Mouse (Mus musculus): ENCODE measurements around the gene B3galnt1. TPM values are rescaled to one million over a fixed set of nuclear protein-coding genes. Genes with fewer than 3 reads are reported as not detected.

The B3galnt1 gene
- polyA plus RNA-seq (2015; fragmentation: Nextera tagmentation; extraction: Ambion mirVana) = 39.2 and 39.8 TPM in 2 replicates

GRCm38 (mm10) chr3:69598261-69599165 lies at the start of gene B3galnt1:
Gene B3galnt1, minus strand, starts transcription at chr3:69598960.
- peak within 1 kb of the TSS; percentile 72 for H3K4me2 ChIP-seq (ENCODE audit: low read depth, low read length)
- H3K9me3 ChIP-seq (replicated peaks; ENCODE audit: control insufficient read depth, low read length) = no peaks in the 10 kb centered on the region
- peak; percentile 73 for ATAC-seq (ENCODE audit: insufficient read depth, low FRiP score)
- H3K27me3 ChIP-seq (ENCODE audit: control insufficient read depth, insufficient read depth, low read length) = no peaks in the 10 kb centered on the region
- peak within 1 kb of the TSS; percentile 70 for H3K4me3 ChIP-seq (replicated peaks; ENCODE audit: low read length)
- no peaks in the 10 kb centered on the region for H3K36me3 ChIP-seq (ENCODE audit: control insufficient read depth, insufficient read depth, low read length)
- peaks cover 6% of the 10 kb centered on the region; the same call in 1 of the 2 replicates for H3K4me1 ChIP-seq (ENCODE audit: control insufficient read depth, insufficient read depth, low read length)
- H3K9ac ChIP-seq (ENCODE audit: low read length) = peak within 1 kb of the TSS; percentile 79
- under 1% methylated on average over 72 of the region's 99 CpGs for WGBS
- H3K27ac ChIP-seq (ENCODE audit: low read length) = peak within 1 kb of the TSS; percentile 4; the same call in 1 of the 2 replicates

GRCm38 (mm10) chr3:69634521-69634920 lies 35.8 kb upstream of the B3galnt1 start:
- WGBS = 83% methylated on average over 3 of the region's 3 CpGs

GRCm38 (mm10) chr3:69633706-69634420 lies 35.1 kb upstream of the B3galnt1 start:
- Histone ChIP-seq H3K27me3 (ENCODE audit: control insufficient read depth, insufficient read depth, low read length) (no peaks in the 10 kb centered on the region), H3K4me3 (replicated peaks; ENCODE audit: low read length) (no peak overlapping the region), H3K27ac (ENCODE audit: low read length) (no peak overlapping the region), H3K4me1 (ENCODE audit: control insufficient read depth, insufficient read depth, low read length) (no peaks in the 10 kb centered on the region), H3K9me3 (replicated peaks; ENCODE audit: control insufficient read depth, low read length) (no peaks in the 10 kb centered on the region), H3K9ac (ENCODE audit: low read length) (no peak overlapping the region), H3K36me3 (ENCODE audit: control insufficient read depth, insufficient read depth, low read length) (no peaks in the 10 kb centered on the region), H3K4me2 (ENCODE audit: low read depth, low read length) (no peak overlapping the region)
- 76% methylated on average over 12 of the region's 12 CpGs for WGBS
- no peak for ATAC-seq (ENCODE audit: insufficient read depth, low FRiP score)

More at GRCm38 (mm10) chr3:69634521-69634920, 35.8 kb upstream of the B3galnt1 start:
- H3K9ac ChIP-seq (ENCODE audit: low read length) = no peak overlapping the region
- no peaks in the 10 kb centered on the region for H3K4me1 ChIP-seq (ENCODE audit: control insufficient read depth, insufficient read depth, low read length)
- H3K9me3 ChIP-seq (replicated peaks; ENCODE audit: control insufficient read depth, low read length) = no peaks in the 10 kb centered on the region
- H3K27me3 ChIP-seq (ENCODE audit: control insufficient read depth, insufficient read depth, low read length) = no peaks in the 10 kb centered on the region
- ATAC-seq (ENCODE audit: insufficient read depth, low FRiP score) = no peak
- H3K4me2 ChIP-seq (ENCODE audit: low read depth, low read length) = no peak overlapping the region
- H3K27ac ChIP-seq (ENCODE audit: low read length) = no peak overlapping the region
- H3K36me3 ChIP-seq (ENCODE audit: control insufficient read depth, insufficient read depth, low read length) = no peaks in the 10 kb centered on the region
- H3K4me3 ChIP-seq (replicated peaks; ENCODE audit: low read length) = no peak overlapping the region

GRCm38 (mm10) chr3:69626963-69627590 lies 28.3 kb upstream of the B3galnt1 start:
- Histone ChIP-seq H3K27me3 (ENCODE audit: control insufficient read depth, insufficient read depth, low read length) (no peaks in the 10 kb centered on the region), H3K4me3 (replicated peaks; ENCODE audit: low read length) (no peak overlapping the region), H3K27ac (ENCODE audit: low read length) (no peak overlapping the region), H3K4me1 (ENCODE audit: control insufficient read depth, insufficient read depth, low read length) (no peaks in the 10 kb centered on the region), H3K9me3 (replicated peaks; ENCODE audit: control insufficient read depth, low read length) (no peaks in the 10 kb centered on the region), H3K9ac (ENCODE audit: low read length) (no peak overlapping the region), H3K4me2 (ENCODE audit: low read depth, low read length) (no peak overlapping the region), H3K36me3 (ENCODE audit: control insufficient read depth, insufficient read depth, low read length) (no peaks in the 10 kb centered on the region)
- 61% methylated on average over 11 of the region's 11 CpGs for WGBS
- no peak for ATAC-seq (ENCODE audit: insufficient read depth, low FRiP score)

GRCm38 (mm10) chr3:69626213-69626962 lies 27.6 kb upstream of the B3galnt1 start:
- Histone ChIP-seq H3K4me2 (ENCODE audit: low read depth, low read length) (no peak overlapping the region), H3K4me3 (replicated peaks; ENCODE audit: low read length) (no peak overlapping the region), H3K4me1 (ENCODE audit: control insufficient read depth, insufficient read depth, low read length) (no peaks in the 10 kb centered on the region), H3K36me3 (ENCODE audit: control insufficient read depth, insufficient read depth, low read length) (no peaks in the 10 kb centered on the region), H3K9me3 (replicated peaks; ENCODE audit: control insufficient read depth, low read length) (no peaks in the 10 kb centered on the region), H3K27ac (ENCODE audit: low read length) (no peak overlapping the region), H3K9ac (ENCODE audit: low read length) (no peak overlapping the region), H3K27me3 (ENCODE audit: control insufficient read depth, insufficient read depth, low read length) (no peaks in the 10 kb centered on the region)
- no peak for ATAC-seq (ENCODE audit: insufficient read depth, low FRiP score)
- 73% methylated on average over 11 of the region's 11 CpGs for WGBS

GRCm38 (mm10) chr3:69624182-69624581 lies 25.4 kb upstream of the B3galnt1 start:
- Histone ChIP-seq H3K4me2 (ENCODE audit: low read depth, low read length) (no peak overlapping the region), H3K4me1 (ENCODE audit: control insufficient read depth, insufficient read depth, low read length) (no peaks in the 10 kb centered on the region), H3K27ac (ENCODE audit: low read length) (no peak overlapping the region), H3K9me3 (replicated peaks; ENCODE audit: control insufficient read depth, low read length) (no peaks in the 10 kb centered on the region), H3K27me3 (ENCODE audit: control insufficient read depth, insufficient read depth, low read length) (no peaks in the 10 kb centered on the region), H3K9ac (ENCODE audit: low read length) (no peak overlapping the region), H3K36me3 (ENCODE audit: control insufficient read depth, insufficient read depth, low read length) (no peaks in the 10 kb centered on the region), H3K4me3 (replicated peaks; ENCODE audit: low read length) (no peak overlapping the region)
- ATAC-seq (ENCODE audit: insufficient read depth, low FRiP score) = no peak
- WGBS = 69% methylated on average over 2 of the region's 2 CpGs

- whole genome bisulfite sequencing = 86% methylated on average over 5 of the region's 5 CpGs
- no peak for ATAC-seq (ENCODE audit: insufficient read depth, low FRiP score)
- Histone ChIP-seq H3K4me2 (ENCODE audit: low read depth, low read length) (no peak overlapping the region), H3K4me1 (ENCODE audit: control insufficient read depth, insufficient read depth, low read length) (no peaks in the 10 kb centered on the region), H3K4me3 (replicated peaks; ENCODE audit: low read length) (no peak overlapping the region), H3K27me3 (ENCODE audit: control insufficient read depth, insufficient read depth, low read length) (no peaks in the 10 kb centered on the region), H3K9me3 (replicated peaks; ENCODE audit: control insufficient read depth, low read length) (peaks cover 5% of the 10 kb centered on the region; the same call in 1 of the 2 replicates), H3K36me3 (ENCODE audit: control insufficient read depth, insufficient read depth, low read length) (no peaks in the 10 kb centered on the region), H3K27ac (ENCODE audit: low read length) (no peak overlapping the region), H3K9ac (ENCODE audit: low read length) (no peak overlapping the region)
Measured at GRCm38 (mm10) chr3:69607909-69608308, 9.1 kb upstream of the B3galnt1 start.

GRCm38 (mm10) chr3:69607468-69607867 lies 8.7 kb upstream of the B3galnt1 start:
- no peak overlapping the region for H3K4me2 ChIP-seq (ENCODE audit: low read depth, low read length)
- no peak overlapping the region for H3K27ac ChIP-seq (ENCODE audit: low read length)
- H3K9me3 ChIP-seq (replicated peaks; ENCODE audit: control insufficient read depth, low read length) = peaks cover under 1% of the 10 kb centered on the region; the same call in 1 of the 2 replicates
- no peaks in the 10 kb centered on the region for H3K27me3 ChIP-seq (ENCODE audit: control insufficient read depth, insufficient read depth, low read length)
- H3K36me3 ChIP-seq (ENCODE audit: control insufficient read depth, insufficient read depth, low read length) = no peaks in the 10 kb centered on the region
- no peak for ATAC-seq (ENCODE audit: insufficient read depth, low FRiP score)
- 31% methylated on average over 1 of the region's 1 CpGs for WGBS
- no peak overlapping the region for H3K9ac ChIP-seq (ENCODE audit: low read length)
- no peak overlapping the region for H3K4me3 ChIP-seq (replicated peaks; ENCODE audit: low read length)
- H3K4me1 ChIP-seq (ENCODE audit: control insufficient read depth, insufficient read depth, low read length) = no peaks in the 10 kb centered on the region

Measured in stomach, embryonic 16.5 days (tissue).